Mouse (Mus musculus) intestine, postnatal 0 days (tissue): ENCODE results near the gene Rnf208. TPM values are rescaled to one million over a fixed set of nuclear protein-coding genes. Genes with fewer than 3 reads are reported as not detected.
A peak's percentile ranks its signal among the peaks of the same experiment; 100 is the strongest.

ENCODE experiments used
- ATAC-seq: fragments of 200-750 bp; cut with Nextera tagmentation; 2 replicates; pipeline ENCODE4 v1.8.0; 2017; ENCODE audit warnings: mild to moderate bottlenecking, moderate TSS enrichment, moderate library complexity
- H3K27ac ChIP-seq: fragments of 300-500 bp; sonication (generic); 2 replicates; pipeline ENCODE4 v1.5.1; 2014; ENCODE audit warnings: mild to moderate bottlenecking, low read depth, low read length, moderate library complexity
- H3K27me3 ChIP-seq: fragments of 300-500 bp; sonication (generic); replicated peaks from 2 replicates; pipeline ENCODE4 v1.6.1; 2014; ENCODE audit warnings: low read length, mixed read lengths; ENCODE audit not compliant: control insufficient read depth, insufficient read depth
- H3K36me3 ChIP-seq: fragments of 300-500 bp; sonication (generic); 2 replicates; pipeline ENCODE4 v1.6.1; 2014; ENCODE audit warnings: mild to moderate bottlenecking, moderate library complexity; ENCODE audit not compliant: control insufficient read depth, insufficient read depth
- H3K4me1 ChIP-seq: fragments of 300-500 bp; sonication (generic); replicated peaks from 2 replicates; pipeline ENCODE4 v1.6.1; 2014; ENCODE audit warnings: antibody characterized with exemption, low read length, mixed read lengths; ENCODE audit not compliant: control insufficient read depth, insufficient read depth
- H3K4me2 ChIP-seq: fragments of 300-500 bp; sonication (generic); replicated peaks from 2 replicates; pipeline ENCODE4 v1.6.1; 2014; ENCODE audit warnings: low read depth, mild to moderate bottlenecking, moderate library complexity
- H3K4me3 ChIP-seq: fragments of 300-500 bp; sonication (generic); 2 replicates; pipeline ENCODE4 v1.5.1; 2014; ENCODE audit warnings: low read depth, low read length
- H3K9ac ChIP-seq: fragments of 300-500 bp; sonication (generic); 2 replicates; pipeline ENCODE4 v1.6.1; 2014; ENCODE audit warnings: mild to moderate bottlenecking, low read depth, low read length
- H3K9me3 ChIP-seq: fragments of 300-500 bp; sonication (generic); 2 replicates; pipeline ENCODE4 v1.6.1; 2016; ENCODE audit warnings: mixed run types; ENCODE audit not compliant: control insufficient read depth
- CTCF ChIP-seq: sonication (generic); IDR thresholded peaks from 2 replicates; pipeline ENCODE4 v1.5.1; 2016; ENCODE audit warnings: low read depth, mild to moderate bottlenecking, control low read depth, antibody characterized with exemption, moderate library complexity
- WGBS: fragments of 180-500 bp; shearing (Covaris S2); extraction: QIAGEN DNeasy Blood & Tissue Kit; methylation state at CpG from one replicate; pipeline ENCODE4 v1.1.7; 2014; 5-methylcytosine and 5-hydroxymethylcytosine counted together
- polyA plus RNA-seq: library from polyadenylated mRNA; unstranded; fragments of >200 nt; fragmentation: Nextera tagmentation; extraction: Ambion mirVana; gene quantifications from 2 replicates; pipeline ENCODE4 v1.2.1, GENCODE M21; 2015

The Rnf208 gene
- polyA plus RNA-seq, 1 experiment from 2014 or later = 51.9 TPM

GRCm38 (mm10) chr2:25264851-25265250 is 22.8 kb downstream of the Rnf208 start:
- H3K4me1 ChIP-seq = no peaks in the 10 kb centered on the region
- H3K9me3 ChIP-seq = no peaks in the 10 kb centered on the region
- WGBS = 41% methylated on average over 3 of the region's 3 CpGs
- peak overlapping the region; percentile 94 for H3K4me2 ChIP-seq
- no peaks in the 10 kb centered on the region for H3K27me3 ChIP-seq
- ATAC-seq = peak; percentile 28
- no peak for TF ChIP-seq CTCF
- peak overlapping the region; percentile 78 for H3K9ac ChIP-seq
- peaks cover 19% of the 10 kb centered on the region for H3K36me3 ChIP-seq
- peak overlapping the region; percentile 93 for H3K27ac ChIP-seq
- peak overlapping the region; percentile 92 for H3K4me3 ChIP-seq

- no peak for TF ChIP-seq CTCF
- H3K4me1 ChIP-seq = peaks cover 1% of the 10 kb centered on the region
- ATAC-seq = peak; percentile 59
- peak overlapping the region; percentile 93 for H3K27ac ChIP-seq
- H3K4me3 ChIP-seq = peak overlapping the region; percentile 92
- H3K9me3 ChIP-seq = no peaks in the 10 kb centered on the region
- peak overlapping the region; percentile 61 for H3K9ac ChIP-seq
- H3K27me3 ChIP-seq = no peaks in the 10 kb centered on the region
- H3K4me2 ChIP-seq = peak overlapping the region; percentile 94
- H3K36me3 ChIP-seq = peaks cover 32% of the 10 kb centered on the region
- 32% methylated on average over 6 of the region's 6 CpGs for WGBS
These were observed 24.0 kb downstream of the Rnf208 start for GRCm38 (mm10) chr2:25265897-25266656.

DNA sequence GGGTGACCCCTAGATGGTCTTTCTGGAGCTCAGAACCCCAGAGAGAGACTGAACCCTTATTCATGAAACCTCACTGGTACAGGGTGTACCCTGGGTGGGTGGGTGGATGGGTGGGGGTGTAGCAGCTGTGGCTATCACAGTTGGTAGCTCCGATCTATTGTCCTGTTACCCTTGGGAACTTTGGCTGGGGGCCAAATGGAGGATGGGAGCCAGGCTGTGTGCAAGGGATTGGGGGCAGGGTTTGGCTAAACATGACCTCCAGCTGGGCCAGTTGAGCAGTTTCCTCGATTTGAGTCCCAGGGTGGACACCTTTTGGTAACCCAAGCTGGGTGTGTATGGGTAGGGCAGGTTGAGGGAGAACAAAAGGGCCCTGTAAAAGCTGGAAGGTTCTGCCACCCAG is 24.7 kb downstream of the Rnf208 start:
- 9% methylated on average over 2 of the region's 2 CpGs for WGBS
- peak overlapping the region; percentile 93 for H3K27ac ChIP-seq
- peak overlapping the region; percentile 61 for H3K9ac ChIP-seq
- no peak for ATAC-seq
- H3K4me2 ChIP-seq = peak overlapping the region; percentile 94
- TF ChIP-seq CTCF = no peak
- H3K27me3 ChIP-seq = no peaks in the 10 kb centered on the region
- H3K4me3 ChIP-seq = 0 out of 2 replicates have a peak overlapping the region, but pooled peaks have one; percentile 92
- H3K36me3 ChIP-seq = peaks cover 33% of the 10 kb centered on the region
- peaks cover 7% of the 10 kb centered on the region for H3K4me1 ChIP-seq
- no peaks in the 10 kb centered on the region for H3K9me3 ChIP-seq

DNA sequence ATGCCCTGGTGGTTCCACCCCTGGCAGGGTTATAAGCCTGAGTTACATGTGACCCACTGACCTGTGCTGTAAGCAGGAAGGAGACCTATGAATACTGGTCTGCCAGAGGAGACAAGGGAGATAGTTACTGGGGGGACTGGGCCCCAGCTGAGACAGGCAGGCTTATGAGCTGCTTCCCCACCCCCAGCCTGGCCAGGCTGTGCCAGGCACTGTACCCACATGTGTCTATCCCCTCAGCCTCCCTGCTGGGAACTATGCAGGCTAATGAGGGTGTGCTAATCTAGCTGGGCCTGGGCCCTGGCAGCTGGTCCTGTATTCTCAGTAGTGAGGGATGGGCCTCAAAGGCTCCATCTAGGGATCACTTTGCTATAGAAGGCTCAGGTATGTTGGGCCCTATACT is 25.2 kb downstream of the Rnf208 start:
- Histone ChIP-seq H3K4me2 (peak overlapping the region; percentile 94), H3K27me3 (no peaks in the 10 kb centered on the region), H3K27ac (peak overlapping the region; percentile 93), H3K36me3 (peaks cover 33% of the 10 kb centered on the region), H3K9me3 (no peaks in the 10 kb centered on the region), H3K4me1 (peaks cover 7% of the 10 kb centered on the region), H3K9ac (0 out of 2 replicates have a peak overlapping the region, but pooled peaks have one; percentile 61), H3K4me3 (0 out of 2 replicates have a peak overlapping the region, but pooled peaks have one; percentile 92)
- ATAC-seq = 0 out of 2 replicates have a peak, but pooled peaks have one; percentile 1
- peak; percentile 26; the same call in 1 of the 2 replicates for TF ChIP-seq CTCF

GRCm38 (mm10) chr2:25267746-25268309 is 25.8 kb downstream of the Rnf208 start:
- Histone ChIP-seq H3K36me3 (peaks cover 33% of the 10 kb centered on the region), H3K9ac (peak overlapping the region; percentile 61; the same call in 1 of the 2 replicates), H3K4me1 (peaks cover 7% of the 10 kb centered on the region), H3K9me3 (no peaks in the 10 kb centered on the region), H3K27me3 (no peaks in the 10 kb centered on the region), H3K27ac (peak overlapping the region; percentile 93), H3K4me3 (no peak overlapping the region), H3K4me2 (peak overlapping the region; percentile 94)
- no peak for TF ChIP-seq CTCF
- ATAC-seq = no peak
- WGBS = 68% methylated on average over 4 of the region's 4 CpGs

- Histone ChIP-seq H3K36me3 (peaks cover 62% of the 10 kb centered on the region), H3K27ac (peak within 1 kb of the TSS; percentile 82), H3K4me2 (peak within 1 kb of the TSS; percentile 91), H3K9me3 (no peaks in the 10 kb centered on the region), H3K9ac (peak within 1 kb of the TSS; percentile 73), H3K27me3 (no peaks in the 10 kb centered on the region), H3K4me1 (peaks cover 14% of the 10 kb centered on the region), H3K4me3 (peak within 1 kb of the TSS; percentile 86)
- TF ChIP-seq CTCF = peak; percentile 71
- WGBS = under 1% methylated on average over 49 of the region's 55 CpGs
- ATAC-seq = peak; percentile 92
These were observed 29.9 kb downstream of the Rnf208 start, which contains the start of the genes Ssna1 and Anapc2 for GRCm38 (mm10) chr2:25271827-25272511. Gene Ssna1, minus strand, starts transcription at chr2:25272438. Gene Anapc2, plus strand, starts transcription at chr2:25272478.
